Mouse (Mus musculus): Measurements from ENCODE around the gene Ahsg. TPM values are rescaled to one million over a fixed set of nuclear protein-coding genes. Genes with fewer than 3 reads are reported as not detected.

Gene Ahsg
- total RNA-seq, 2 experiments from 2014 or later: not detected

DNA sequence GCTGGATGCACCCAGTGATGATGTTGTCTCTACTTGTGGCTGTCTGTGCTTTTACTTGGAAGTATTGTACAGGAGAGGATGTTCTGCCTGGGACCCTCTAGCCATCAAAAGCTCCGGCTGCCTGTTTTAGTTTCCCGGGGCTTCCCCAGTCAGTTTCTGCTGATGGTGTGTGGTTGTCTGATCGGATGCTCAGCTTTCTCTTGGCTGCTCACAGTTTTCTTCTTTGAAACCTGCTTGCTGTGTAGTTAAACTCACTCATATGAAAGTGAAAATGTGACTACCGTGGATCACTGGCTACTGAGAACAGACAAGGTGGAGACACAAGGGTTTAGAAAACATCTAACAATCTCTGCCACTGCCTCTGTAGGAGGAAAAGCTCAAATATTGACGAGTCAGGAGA, 7.6 kb upstream of the Ahsg start:
- ATAC-seq (replicated peaks; ENCODE audit: low FRiP score, poor library complexity, severe bottlenecking): no peak

DNA sequence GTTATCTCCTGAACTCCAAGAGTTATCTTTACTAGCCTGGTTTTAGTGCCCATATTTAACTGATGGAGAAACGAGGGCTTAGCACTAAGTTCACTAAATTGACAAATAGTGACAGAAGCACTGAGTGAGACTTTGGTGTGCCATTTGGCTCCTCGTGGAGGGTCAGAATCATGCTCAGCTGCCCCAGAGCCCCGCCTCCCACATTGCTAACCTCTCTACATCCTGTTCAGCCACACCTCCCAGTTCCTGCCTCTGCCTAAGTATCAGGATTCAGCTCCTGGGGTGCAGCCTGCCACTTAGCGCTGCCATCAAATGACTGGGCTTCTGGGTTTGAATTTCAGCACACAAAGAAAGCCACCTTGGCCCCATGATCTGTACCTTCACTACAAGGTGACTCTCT, 5.7 kb upstream of the Ahsg start:
- ATAC-seq (replicated peaks; ENCODE audit: low FRiP score, poor library complexity, severe bottlenecking): no peak

DNA sequence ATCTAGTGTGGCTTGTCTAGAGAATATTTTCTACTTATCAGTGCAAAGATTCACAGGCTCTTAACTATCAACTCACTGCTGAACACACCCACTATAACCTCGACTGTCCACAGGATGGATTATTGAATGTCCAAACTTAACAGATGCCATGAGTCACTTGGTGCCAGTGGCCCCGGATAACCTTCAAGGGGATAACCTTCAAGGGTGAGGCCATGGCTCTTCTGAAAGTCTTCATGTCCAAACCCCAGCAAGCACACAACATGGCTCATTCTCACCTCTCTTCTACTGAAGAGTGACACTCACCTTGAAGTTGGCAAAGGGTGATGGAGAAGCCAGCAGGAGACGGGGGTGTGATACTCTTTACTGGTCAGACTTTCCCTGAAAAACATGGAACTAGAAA, 4.4 kb upstream of the Ahsg start:
- ATAC-seq (replicated peaks; ENCODE audit: low FRiP score, poor library complexity, severe bottlenecking): no peak

DNA sequence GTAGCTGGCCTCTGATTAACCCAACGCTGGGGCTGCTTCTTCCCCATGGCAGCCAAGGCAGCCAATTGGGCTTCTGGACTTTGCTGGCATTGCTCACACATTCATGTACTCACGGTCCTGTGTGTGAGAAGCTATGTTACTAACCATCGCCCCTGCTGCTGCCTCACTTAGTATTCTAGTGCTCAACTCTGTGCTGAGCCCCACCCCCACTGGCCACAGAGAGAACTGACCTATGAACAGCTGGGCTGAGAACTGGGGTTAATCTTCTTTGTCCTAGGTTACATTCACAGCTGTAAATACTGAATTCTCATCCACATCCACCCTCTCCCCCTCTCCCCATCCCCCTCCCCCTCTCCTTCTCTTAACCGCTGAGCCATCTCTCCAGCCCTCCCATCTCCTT, 2.2 kb upstream of the Ahsg start:
- ATAC-seq (replicated peaks; ENCODE audit: low FRiP score, poor library complexity, severe bottlenecking): no peak

DNA sequence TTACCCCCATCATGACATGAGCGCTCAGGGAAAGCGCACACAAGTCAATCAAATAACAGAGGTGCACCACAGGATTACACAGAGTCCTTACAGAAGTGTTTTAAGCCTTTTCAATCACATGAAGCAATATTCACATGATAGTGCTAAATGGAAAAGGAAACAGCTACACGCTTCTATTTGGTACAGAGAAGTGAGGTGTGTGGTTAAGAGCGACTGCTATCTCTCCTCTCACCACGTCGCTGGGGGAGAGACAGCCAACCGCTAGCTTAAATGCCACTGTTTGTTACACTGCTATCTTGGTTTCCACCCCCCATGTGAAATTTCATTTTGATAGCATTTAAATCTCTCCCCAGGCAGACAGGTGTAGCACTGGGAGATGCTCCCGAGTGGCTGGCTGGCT, 1.4 kb upstream of the Ahsg start:
- no peak for ATAC-seq (replicated peaks; ENCODE audit: low FRiP score, poor library complexity, severe bottlenecking)

DNA sequence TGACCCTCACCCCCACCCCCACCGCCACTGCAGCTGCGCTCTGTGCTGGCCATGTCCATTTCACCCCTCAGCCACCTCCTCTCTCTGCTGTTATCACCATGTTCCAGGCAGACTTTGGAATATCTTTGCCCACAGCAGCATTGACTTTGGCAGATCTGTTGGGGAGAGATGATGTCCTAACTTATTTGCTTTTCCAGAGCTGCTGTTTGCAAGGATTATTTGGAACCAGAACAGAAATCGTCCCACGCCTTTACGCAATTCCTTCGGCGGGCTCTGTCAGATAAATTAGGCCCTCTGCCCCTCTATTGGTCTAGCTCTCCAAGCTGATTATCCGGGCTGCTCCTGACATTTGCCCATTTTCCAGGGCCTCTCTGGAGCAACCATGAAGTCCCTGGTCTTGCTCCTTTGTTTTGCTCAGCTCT, 667 bp downstream of the Ahsg start:
- no peak for ATAC-seq (replicated peaks; ENCODE audit: low FRiP score, poor library complexity, severe bottlenecking)

DNA sequence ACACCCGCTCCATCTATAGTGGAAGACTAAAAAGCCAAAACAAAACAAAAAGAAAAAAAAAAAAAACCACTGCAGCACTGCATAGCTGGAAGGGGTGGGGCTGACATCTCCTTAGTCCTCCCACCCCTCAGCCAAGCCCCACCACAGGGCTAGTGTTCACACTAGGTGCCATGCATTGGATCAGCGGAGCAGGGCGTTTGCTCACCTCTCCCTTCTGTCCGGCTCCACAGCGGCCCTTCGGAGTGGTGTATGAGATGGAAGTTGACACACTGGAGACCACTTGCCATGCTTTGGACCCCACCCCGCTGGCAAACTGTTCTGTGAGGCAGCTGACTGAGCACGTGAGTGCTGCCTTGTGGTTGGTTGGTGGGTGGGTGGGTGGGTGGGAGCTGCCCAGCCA, 3.0 kb downstream of the Ahsg start:
- ATAC-seq (replicated peaks; ENCODE audit: low FRiP score, poor library complexity, severe bottlenecking): no peak

DNA sequence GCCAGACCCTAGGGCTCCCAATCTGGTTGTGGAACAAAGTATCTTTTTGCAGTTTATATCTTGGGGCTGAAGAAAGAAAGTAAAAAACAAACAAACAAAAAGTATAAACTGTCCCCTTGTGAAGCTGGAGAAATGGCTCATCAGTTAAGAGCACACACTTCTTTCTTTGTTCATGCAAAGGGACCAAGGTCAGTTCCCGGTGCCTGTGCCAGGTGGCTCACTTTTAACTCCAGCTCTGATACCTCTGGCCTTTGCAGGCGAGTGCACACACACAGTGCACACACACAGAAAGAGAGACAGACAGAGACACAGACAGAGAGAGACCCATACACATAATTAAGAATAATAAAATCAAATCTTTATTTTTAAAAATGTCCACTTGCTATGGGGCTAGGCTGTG, 5.5 kb downstream of the Ahsg start:
- no peak for ATAC-seq (replicated peaks; ENCODE audit: low FRiP score, poor library complexity, severe bottlenecking)

DNA sequence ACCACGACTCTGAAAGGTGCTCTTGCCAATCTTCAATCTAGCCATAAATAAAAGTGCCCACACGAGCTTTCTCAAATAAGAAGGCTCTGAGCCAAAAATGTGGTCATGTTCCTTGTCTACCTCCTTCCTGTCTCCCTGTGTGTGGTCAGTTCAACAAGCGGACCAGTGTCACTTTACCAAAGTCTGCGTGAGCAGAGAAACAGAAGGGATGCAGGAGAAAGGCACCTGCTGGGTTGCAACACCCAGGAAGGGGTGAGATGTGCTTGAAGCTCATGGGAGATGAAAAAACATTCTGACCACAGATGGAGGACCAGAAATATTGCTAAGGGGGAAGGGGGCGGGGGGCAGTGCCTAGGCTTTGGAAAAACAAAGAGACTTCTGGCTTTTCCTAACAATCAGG, 8.3 kb downstream of the Ahsg start:
- ATAC-seq (replicated peaks; ENCODE audit: low FRiP score, poor library complexity, severe bottlenecking): no peak

DNA sequence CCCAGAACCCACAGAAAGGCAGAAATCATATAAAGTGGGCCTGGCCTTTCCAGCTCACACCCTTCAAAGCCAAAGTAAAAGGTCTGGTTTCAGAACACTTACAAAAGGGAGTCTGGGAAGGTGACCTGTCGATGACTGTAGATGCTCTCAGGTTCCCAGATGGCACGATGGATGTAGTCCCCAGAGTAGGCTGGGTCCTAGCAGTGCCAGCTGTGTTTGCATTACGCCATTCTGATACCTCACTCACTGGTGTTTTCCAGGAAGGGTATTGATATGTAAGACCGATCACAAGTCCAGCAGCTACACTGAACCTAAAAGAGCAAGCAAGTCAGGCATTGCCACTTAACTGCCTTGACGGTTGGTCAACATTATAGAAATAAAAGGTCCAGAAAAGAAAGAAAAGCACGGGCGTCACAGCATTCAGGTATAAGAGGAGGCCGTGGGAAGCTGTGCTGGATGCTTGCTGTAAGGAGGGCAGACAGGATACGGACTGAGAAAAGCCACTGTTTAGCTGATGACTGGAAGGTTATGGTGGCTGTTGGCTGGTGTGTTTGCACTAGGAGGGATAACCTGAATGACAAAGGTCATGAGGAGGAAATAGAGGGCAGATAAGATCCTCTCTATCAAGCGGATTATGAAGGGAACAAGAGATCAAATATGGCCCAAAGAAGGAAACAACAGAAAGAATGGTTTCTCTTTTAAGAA, 8.9 kb downstream of the Ahsg start:
- ATAC-seq (replicated peaks; ENCODE audit: low FRiP score, poor library complexity, severe bottlenecking): no peak

DNA sequence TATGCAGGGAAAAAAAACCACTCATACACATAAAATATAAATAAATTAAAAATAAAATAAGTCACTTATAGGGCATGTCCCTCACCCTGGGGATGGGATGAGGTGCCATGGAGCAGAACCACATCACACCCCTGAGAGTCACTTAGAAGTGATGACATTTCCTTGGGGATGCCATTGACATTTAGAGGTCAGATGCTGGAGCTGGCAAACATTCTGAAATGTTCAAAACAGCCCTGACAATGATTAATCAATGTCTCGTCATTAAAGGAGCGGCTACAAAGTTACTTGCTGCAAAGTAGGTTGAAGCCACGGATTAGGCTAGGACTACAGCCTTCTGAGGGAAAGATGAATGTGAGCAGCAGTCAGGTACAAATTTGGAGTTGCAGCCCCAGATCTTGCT, 10.2 kb downstream of the Ahsg start:
- no peak for ATAC-seq (replicated peaks; ENCODE audit: low FRiP score, poor library complexity, severe bottlenecking)

DNA sequence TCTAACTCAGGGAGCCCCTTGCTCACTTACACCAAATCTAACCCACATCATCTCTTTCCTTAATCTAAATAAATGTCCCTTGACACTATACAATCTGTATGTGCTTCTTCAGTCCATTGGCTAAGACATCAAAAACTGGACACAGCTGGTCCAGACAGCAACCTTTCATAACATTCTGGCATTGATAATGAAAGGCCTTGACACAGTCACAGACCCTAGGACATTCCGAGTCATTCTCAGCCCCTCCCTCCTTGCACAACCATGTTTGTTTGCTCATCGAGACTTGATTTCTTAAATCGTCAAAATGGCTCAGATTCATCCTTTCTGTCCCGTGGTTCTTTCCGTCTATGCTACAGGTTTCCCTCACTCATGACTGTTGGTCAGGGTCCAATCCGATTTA, 18.2 kb downstream of the Ahsg start:
- no peak for ATAC-seq (replicated peaks; ENCODE audit: low FRiP score, poor library complexity, severe bottlenecking)

DNA sequence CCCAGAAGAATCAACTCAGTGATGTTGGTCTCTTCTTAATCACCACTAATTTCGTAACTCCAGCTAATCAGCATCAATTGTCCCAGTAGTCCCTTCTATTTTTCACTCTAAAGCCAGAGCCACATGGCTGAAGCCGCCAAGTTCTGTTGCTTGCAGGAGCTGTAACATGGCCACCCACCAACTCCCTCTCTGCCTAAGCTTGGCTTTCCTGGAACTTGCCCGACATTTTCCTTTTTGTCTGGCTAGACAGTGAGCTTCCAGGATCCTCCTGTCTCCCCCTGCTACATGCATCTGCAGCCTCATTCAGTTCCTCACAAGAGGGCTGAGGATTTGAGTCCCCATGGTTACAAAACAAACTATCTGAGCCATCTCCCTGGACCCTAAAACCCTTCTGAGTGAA, 20.9 kb downstream of the Ahsg start:
- ATAC-seq (replicated peaks; ENCODE audit: low FRiP score, poor library complexity, severe bottlenecking): no peak

DNA sequence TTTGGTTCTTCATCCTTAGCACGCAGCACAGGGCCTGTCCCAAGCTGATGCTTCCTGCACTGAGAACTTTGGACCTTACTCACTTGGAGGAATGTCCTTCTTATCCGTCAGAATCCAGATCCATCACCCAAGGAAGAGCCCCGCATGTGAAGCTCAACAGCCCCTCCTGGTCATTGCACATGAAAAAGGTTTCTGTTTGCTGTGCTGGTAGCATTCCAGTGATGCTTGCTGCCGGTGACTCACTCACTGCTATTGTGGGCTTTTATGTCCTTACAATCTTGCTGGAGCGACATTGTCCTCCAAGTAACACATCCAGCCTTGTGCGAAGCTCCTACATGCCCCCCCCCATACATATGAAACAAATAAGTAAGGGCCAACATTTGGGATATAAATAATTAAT, 21.8 kb downstream of the Ahsg start:
- no peak for ATAC-seq (replicated peaks; ENCODE audit: low FRiP score, poor library complexity, severe bottlenecking)

DNA sequence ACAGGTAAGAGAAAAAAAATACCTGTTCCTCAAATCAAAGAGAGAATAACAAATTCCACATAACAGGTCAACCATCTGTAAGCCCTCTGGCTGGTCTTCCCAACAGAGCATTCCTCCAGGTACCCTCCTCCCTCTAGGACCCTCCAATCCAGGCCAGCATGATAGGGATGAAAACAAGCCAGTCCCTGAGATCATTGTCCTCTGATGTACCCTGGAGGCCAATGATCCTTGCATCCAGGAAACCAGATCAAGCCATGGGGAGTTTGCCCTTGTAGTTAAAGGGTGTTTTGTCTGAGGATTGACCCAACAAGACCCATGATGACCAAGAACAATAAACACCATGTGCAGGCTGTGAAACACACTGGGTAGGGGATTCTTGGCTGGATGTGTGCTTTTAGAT, 23.2 kb downstream of the Ahsg start:
- no peak for ATAC-seq (replicated peaks; ENCODE audit: low FRiP score, poor library complexity, severe bottlenecking)

DNA sequence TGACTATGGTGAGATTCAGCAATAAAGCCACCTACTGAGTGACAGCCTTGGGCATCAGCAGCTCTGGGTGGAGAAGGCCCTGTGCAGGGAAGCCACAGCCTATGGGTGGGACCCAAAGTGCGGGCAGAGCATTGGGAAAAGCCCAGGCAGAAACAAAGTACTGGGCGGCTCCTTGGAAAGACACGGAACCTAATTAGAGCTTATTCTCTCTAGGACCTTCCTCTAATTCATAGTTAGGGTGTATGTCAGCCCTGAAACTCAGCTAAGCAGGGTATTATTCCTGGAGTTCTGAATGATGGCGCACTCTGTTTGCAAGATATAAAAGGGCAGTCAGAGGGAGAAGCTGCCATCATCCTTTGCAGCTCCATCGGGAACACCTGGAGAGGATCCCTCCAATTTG, 27.0 kb downstream of the Ahsg start, which contains the start of gene Fetub:
Gene Fetub (plus strand): TSS at position 301 of the 400 bp plus-strand sequence.
- no peak for ATAC-seq (replicated peaks; ENCODE audit: low FRiP score, poor library complexity, severe bottlenecking)

DNA sequence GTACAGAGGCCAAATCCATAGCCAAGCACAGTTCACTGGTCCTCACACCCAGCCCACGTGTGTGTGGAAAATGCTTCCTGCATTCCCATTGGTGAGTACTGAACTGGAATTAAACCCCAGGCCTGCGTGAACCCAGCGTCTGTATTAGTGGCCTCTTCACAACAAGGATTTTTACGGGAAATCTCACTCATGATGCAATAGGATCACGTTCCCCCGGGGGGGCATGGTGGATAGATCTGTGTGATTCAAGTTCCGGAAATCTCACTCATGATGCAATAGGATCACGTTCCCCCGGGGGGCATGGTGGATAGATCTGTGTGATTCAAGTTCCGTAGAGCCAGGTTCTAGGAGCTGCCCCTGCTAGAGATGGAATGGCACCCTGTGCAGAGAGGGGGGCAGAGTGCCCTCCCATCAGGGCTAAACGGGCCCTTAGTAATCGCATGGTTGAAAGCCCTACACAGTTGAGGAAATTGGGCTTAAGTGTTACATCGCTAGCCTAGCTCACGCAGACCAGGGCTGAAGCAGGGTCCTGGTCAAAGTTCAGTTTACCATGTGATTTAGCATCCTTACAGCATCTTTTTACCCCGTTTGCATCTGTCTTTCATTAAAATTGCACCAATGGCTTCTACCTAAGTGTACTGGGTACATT, 27.7 kb downstream of the Ahsg start:
- no peak for ATAC-seq (replicated peaks; ENCODE audit: low FRiP score, poor library complexity, severe bottlenecking)

DNA sequence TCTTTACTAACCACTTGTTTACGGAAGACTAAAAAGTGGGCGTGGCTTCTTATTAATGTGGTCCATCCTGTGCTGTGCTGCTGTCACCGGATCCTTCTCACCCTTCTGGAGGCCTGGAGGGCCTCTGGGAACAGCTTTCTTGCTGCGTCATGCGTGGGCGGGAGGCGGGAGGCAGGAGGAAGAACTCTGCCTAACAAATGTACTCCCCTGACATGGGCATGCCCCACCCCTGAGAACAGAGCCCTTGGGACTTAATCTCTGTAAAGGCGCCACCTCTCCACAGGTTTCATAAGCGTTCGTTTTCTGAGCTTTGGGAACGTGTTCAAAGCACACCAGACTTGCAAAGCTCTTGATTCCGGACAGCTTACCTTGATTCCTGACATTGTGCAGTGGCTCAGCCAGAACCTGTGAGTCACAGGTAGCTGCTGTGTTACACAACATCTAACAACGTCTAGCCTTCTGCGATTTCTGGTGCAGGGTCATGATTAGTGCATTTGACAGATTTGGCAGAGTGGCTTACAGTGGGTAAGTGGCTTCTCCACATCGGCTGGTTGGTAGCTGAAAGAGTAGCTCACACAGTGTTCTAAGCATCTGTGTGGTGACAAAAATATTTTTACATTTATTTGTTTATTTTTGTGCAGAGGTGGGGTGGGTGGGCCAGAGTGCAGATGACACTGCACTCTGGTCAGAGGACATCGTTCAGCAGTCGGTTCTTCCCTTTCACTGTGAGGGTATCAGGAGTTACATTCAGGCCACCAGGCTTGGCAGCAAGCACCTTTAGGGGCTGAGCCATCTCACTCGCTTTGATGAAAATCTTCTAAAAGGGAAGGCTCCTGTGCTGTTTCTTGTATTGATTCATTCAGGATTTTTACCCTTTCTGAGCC, 29.1 kb downstream of the Ahsg start:
- ATAC-seq (replicated peaks; ENCODE audit: low FRiP score, poor library complexity, severe bottlenecking): no peak

DNA sequence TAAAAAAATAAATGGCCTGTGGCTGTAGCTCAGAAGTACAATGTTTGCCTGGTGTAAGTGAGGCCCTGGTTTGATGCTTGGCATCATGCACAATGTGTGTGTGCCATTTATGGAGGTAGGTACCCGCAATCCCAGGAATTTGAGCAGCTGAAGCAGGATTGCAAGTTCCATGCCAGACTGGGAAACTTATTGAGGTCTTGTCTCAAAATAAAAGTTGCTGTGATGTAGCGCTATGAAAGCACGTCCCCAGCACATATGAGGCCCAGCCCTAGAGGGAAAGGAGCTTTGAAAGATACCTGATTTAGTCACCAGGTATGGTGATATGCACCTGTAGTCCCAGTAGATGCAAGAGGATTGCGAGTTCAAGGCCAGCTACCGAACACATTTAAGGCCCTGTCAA, 30.7 kb downstream of the Ahsg start:
- ATAC-seq (replicated peaks; ENCODE audit: low FRiP score, poor library complexity, severe bottlenecking): no peak

DNA sequence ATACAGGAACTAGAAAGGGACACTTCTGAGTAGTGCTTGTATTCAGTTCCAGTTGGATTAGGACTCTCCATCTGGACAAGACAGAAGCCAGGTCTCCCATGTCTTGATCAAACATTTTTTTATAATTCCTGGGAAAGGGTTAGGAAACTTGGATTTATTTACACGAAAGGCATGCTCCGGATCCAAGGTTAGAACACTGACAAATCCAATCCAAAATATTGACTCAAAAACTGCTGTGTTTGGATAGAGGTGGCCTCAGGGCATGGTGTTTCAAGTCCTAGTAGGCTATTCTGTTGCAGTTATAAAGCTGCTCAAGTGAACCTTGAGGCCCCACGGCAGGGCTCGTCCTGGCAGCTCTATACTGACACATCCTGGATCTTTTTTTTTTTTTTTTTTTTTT, 31.4 kb downstream of the Ahsg start:
- no peak for ATAC-seq (replicated peaks; ENCODE audit: low FRiP score, poor library complexity, severe bottlenecking)

DNA sequence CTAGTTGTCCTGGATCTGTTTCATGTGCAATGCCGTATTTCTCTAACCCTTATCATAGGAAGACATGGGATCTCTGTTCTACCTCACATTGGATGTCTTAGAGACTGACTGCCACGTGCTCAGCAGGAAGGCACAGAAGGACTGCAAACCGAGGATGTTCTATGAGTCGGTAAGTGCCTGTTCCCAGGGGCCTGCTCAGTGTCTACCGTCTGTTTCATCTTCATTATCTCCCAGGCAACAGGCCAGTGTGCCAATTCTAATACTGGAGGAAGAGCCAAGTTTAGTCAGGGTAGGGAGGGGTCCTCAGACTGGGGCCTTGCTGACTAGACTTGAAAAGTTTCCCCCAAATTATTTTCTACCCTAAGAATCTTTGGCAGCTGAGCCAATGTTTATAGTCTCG, 38.5 kb downstream of the Ahsg start:
- no peak for ATAC-seq (replicated peaks; ENCODE audit: low FRiP score, poor library complexity, severe bottlenecking)
